Mouse (Mus musculus): ENCODE data around the gene Trip4. TPM values are rescaled to one million over a fixed set of nuclear protein-coding genes. Genes with fewer than 3 reads are reported as not detected.

The Trip4 gene
- polyA plus RNA-seq (2014; fragmentation: Nextera tagmentation; extraction: Ambion mirVana) = 25.5 and 29.4 TPM in 2 replicates

GRCm38 (mm10) chr9:65908394-65909300, at the start of gene Trip4, which contains the start of gene Csnk1g1:
Trip4 (minus strand) TSS chr9:65908794.
Csnk1g1 (plus strand) TSS chr9:65908924.
- Histone ChIP-seq H3K4me1 (ENCODE audit: control insufficient read depth, insufficient read depth, low read length) (peaks cover 5% of the 10 kb centered on the region; the same call in 1 of the 2 replicates), H3K36me3 (ENCODE audit: control insufficient read depth, insufficient read depth, low read length) (0 out of 2 replicates have a peak, but pooled peaks cover 6% of the 10 kb centered on the region), H3K4me2 (ENCODE audit: low read length) (peak within 1 kb of the TSS; percentile 83), H3K9ac (ENCODE audit: low read length) (peak within 1 kb of the TSS; percentile 80), H3K4me3 (ENCODE audit: low read depth, low read length) (peak within 1 kb of the TSS; percentile 81), H3K27ac (ENCODE audit: low read depth, low read length) (peak within 1 kb of the TSS; percentile 80), H3K9me3 (replicated peaks; ENCODE audit: control insufficient read depth, low read length) (no peaks in the 10 kb centered on the region), H3K27me3 (replicated peaks; ENCODE audit: control insufficient read depth, insufficient read depth, low read length) (no peaks in the 10 kb centered on the region)
- 1% methylated on average over 35 of the region's 38 CpGs for WGBS
- DNase-seq (ENCODE audit: low spot score) (peak; percentile 99), ATAC-seq (peak; percentile 100)

GRCm38 (mm10) chr9:65951082-65951587, 42.5 kb upstream of the Trip4 start:
- 90% methylated on average over 3 of the region's 3 CpGs for WGBS
- 0 out of 2 replicates have a peak, but pooled peaks cover 7% of the 10 kb centered on the region for H3K36me3 ChIP-seq (ENCODE audit: control insufficient read depth, insufficient read depth, low read length)

GRCm38 (mm10) chr9:65937566-65937965, 29.0 kb upstream of the Trip4 start:
- ATAC-seq = no peak
- H3K4me2 ChIP-seq (ENCODE audit: low read length) = no peak overlapping the region
- WGBS = 89% methylated on average over 2 of the region's 2 CpGs
- H3K9me3 ChIP-seq (replicated peaks; ENCODE audit: control insufficient read depth, low read length) = no peaks in the 10 kb centered on the region
- no peaks in the 10 kb centered on the region for H3K27me3 ChIP-seq (replicated peaks; ENCODE audit: control insufficient read depth, insufficient read depth, low read length)
- H3K27ac ChIP-seq (ENCODE audit: low read depth, low read length) = no peak overlapping the region
- no peak overlapping the region for H3K9ac ChIP-seq (ENCODE audit: low read length)
- DNase-seq (ENCODE audit: low spot score) = no peak
- no peaks in the 10 kb centered on the region for H3K4me1 ChIP-seq (ENCODE audit: control insufficient read depth, insufficient read depth, low read length)
- H3K36me3 ChIP-seq (ENCODE audit: control insufficient read depth, insufficient read depth, low read length) = no peaks in the 10 kb centered on the region
- no peak overlapping the region for H3K4me3 ChIP-seq (ENCODE audit: low read depth, low read length)

More at GRCm38 (mm10) chr9:65951082-65951587, 42.5 kb upstream of the Trip4 start:
- Histone ChIP-seq H3K4me3 (ENCODE audit: low read depth, low read length) (no peak overlapping the region), H3K9me3 (replicated peaks; ENCODE audit: control insufficient read depth, low read length) (no peaks in the 10 kb centered on the region), H3K4me1 (ENCODE audit: control insufficient read depth, insufficient read depth, low read length) (no peaks in the 10 kb centered on the region), H3K27me3 (replicated peaks; ENCODE audit: control insufficient read depth, insufficient read depth, low read length) (no peaks in the 10 kb centered on the region), H3K27ac (ENCODE audit: low read depth, low read length) (no peak overlapping the region), H3K4me2 (ENCODE audit: low read length) (no peak overlapping the region), H3K9ac (ENCODE audit: low read length) (no peak overlapping the region)
- DNase-seq (ENCODE audit: low spot score) = no peak
- no peak for ATAC-seq

- Histone ChIP-seq H3K4me3 (ENCODE audit: low read depth, low read length) (no peak overlapping the region), H3K9me3 (replicated peaks; ENCODE audit: control insufficient read depth, low read length) (no peaks in the 10 kb centered on the region), H3K27ac (ENCODE audit: low read depth, low read length) (no peak overlapping the region), H3K4me1 (ENCODE audit: control insufficient read depth, insufficient read depth, low read length) (no peaks in the 10 kb centered on the region), H3K36me3 (ENCODE audit: control insufficient read depth, insufficient read depth, low read length) (no peaks in the 10 kb centered on the region), H3K27me3 (replicated peaks; ENCODE audit: control insufficient read depth, insufficient read depth, low read length) (no peaks in the 10 kb centered on the region), H3K4me2 (ENCODE audit: low read length) (no peak overlapping the region), H3K9ac (ENCODE audit: low read length) (no peak overlapping the region)
- no peak for DNase-seq (ENCODE audit: low spot score)
- ATAC-seq = no peak
Observed at GRCm38 (mm10) chr9:65929826-65930225, 21.2 kb upstream of the Trip4 start.

GRCm38 (mm10) chr9:65928456-65928855, 19.9 kb upstream of the Trip4 start:
- Histone ChIP-seq H3K27ac (ENCODE audit: low read depth, low read length) (no peak overlapping the region), H3K27me3 (replicated peaks; ENCODE audit: control insufficient read depth, insufficient read depth, low read length) (no peaks in the 10 kb centered on the region), H3K9me3 (replicated peaks; ENCODE audit: control insufficient read depth, low read length) (no peaks in the 10 kb centered on the region)

GRCm38 (mm10) chr9:65917015-65917414, 8.4 kb upstream of the Trip4 start:
- Histone ChIP-seq H3K36me3 (ENCODE audit: control insufficient read depth, insufficient read depth, low read length) (no peaks in the 10 kb centered on the region), H3K4me3 (ENCODE audit: low read depth, low read length) (no peak overlapping the region), H3K9me3 (replicated peaks; ENCODE audit: control insufficient read depth, low read length) (no peaks in the 10 kb centered on the region), H3K27ac (ENCODE audit: low read depth, low read length) (no peak overlapping the region), H3K27me3 (replicated peaks; ENCODE audit: control insufficient read depth, insufficient read depth, low read length) (no peaks in the 10 kb centered on the region), H3K9ac (ENCODE audit: low read length) (no peak overlapping the region), H3K4me1 (ENCODE audit: control insufficient read depth, insufficient read depth, low read length) (no peaks in the 10 kb centered on the region), H3K4me2 (ENCODE audit: low read length) (no peak overlapping the region)
- no peak for ATAC-seq
- 100% methylated on average over 1 of the region's 1 CpGs for WGBS
- no peak for DNase-seq (ENCODE audit: low spot score)

More at GRCm38 (mm10) chr9:65928456-65928855, 19.9 kb upstream of the Trip4 start:
- H3K4me2 ChIP-seq (ENCODE audit: low read length) = no peak overlapping the region
- H3K4me1 ChIP-seq (ENCODE audit: control insufficient read depth, insufficient read depth, low read length) = no peaks in the 10 kb centered on the region
- H3K9ac ChIP-seq (ENCODE audit: low read length) = no peak overlapping the region
- no peak for DNase-seq (ENCODE audit: low spot score)
- no peak for ATAC-seq
- no peaks in the 10 kb centered on the region for H3K36me3 ChIP-seq (ENCODE audit: control insufficient read depth, insufficient read depth, low read length)
- no peak overlapping the region for H3K4me3 ChIP-seq (ENCODE audit: low read depth, low read length)

GRCm38 (mm10) chr9:65913976-65914375, 5.4 kb upstream of the Trip4 start:
- H3K4me2 ChIP-seq (ENCODE audit: low read length) = no peak overlapping the region
- no peak overlapping the region for H3K27ac ChIP-seq (ENCODE audit: low read depth, low read length)
- no peaks in the 10 kb centered on the region for H3K36me3 ChIP-seq (ENCODE audit: control insufficient read depth, insufficient read depth, low read length)
- ATAC-seq (no peak), DNase-seq (ENCODE audit: low spot score) (no peak)
- no peak overlapping the region for H3K9ac ChIP-seq (ENCODE audit: low read length)
- no peaks in the 10 kb centered on the region for H3K9me3 ChIP-seq (replicated peaks; ENCODE audit: control insufficient read depth, low read length)
- no peaks in the 10 kb centered on the region for H3K27me3 ChIP-seq (replicated peaks; ENCODE audit: control insufficient read depth, insufficient read depth, low read length)
- no peak overlapping the region for H3K4me3 ChIP-seq (ENCODE audit: low read depth, low read length)
- no peaks in the 10 kb centered on the region for H3K4me1 ChIP-seq (ENCODE audit: control insufficient read depth, insufficient read depth, low read length)
- WGBS = 76% methylated on average over 2 of the region's 2 CpGs

GRCm38 (mm10) chr9:65909837-65910236, 1.2 kb upstream of the Trip4 start:
- no peak for DNase-seq (ENCODE audit: low spot score)
- peaks cover 5% of the 10 kb centered on the region; the same call in 1 of the 2 replicates for H3K4me1 ChIP-seq (ENCODE audit: control insufficient read depth, insufficient read depth, low read length)
- ATAC-seq = no peak
- H3K36me3 ChIP-seq (ENCODE audit: control insufficient read depth, insufficient read depth, low read length) = 0 out of 2 replicates have a peak, but pooled peaks cover 6% of the 10 kb centered on the region
- H3K9me3 ChIP-seq (replicated peaks; ENCODE audit: control insufficient read depth, low read length) = no peaks in the 10 kb centered on the region
- H3K4me3 ChIP-seq (ENCODE audit: low read depth, low read length) = peak overlapping the region; percentile 81
- H3K9ac ChIP-seq (ENCODE audit: low read length) = peak overlapping the region; percentile 80
- H3K27me3 ChIP-seq (replicated peaks; ENCODE audit: control insufficient read depth, insufficient read depth, low read length) = no peaks in the 10 kb centered on the region
- peak overlapping the region; percentile 83 for H3K4me2 ChIP-seq (ENCODE audit: low read length)
- WGBS = 9% methylated on average over 4 of the region's 4 CpGs
- no peak overlapping the region for H3K27ac ChIP-seq (ENCODE audit: low read depth, low read length)
